Mouse (Mus musculus): ENCODE measurements at regions not wholly inside any gene's neighbourhood (a gene's known extent, or its start where the extent isn't known, plus 50 kb on each side); places are given as distances from the start of the nearest gene placed in this dataset.

DNA sequence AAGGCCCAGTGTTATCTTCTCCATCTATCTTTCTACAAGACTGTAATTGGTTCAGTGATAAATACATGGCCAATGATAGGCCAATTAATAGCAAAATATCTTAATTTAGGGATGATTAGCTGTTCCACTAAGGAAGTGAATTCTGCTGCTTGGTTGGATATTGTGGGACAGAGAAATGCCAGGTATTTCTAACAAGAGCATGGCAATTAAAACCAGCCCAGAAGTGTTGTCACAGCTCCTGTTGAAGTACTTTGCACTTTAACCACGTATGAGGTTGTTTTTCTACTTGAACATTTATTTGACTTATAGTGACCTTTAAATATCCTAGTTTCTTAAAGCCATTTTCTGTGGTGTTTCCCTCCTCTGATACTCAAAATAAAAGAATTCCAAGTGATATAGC, 65.7 kb upstream of the Acsl4 start:
- DNase-seq (ENCODE audit: low read depth): no peak

DNA sequence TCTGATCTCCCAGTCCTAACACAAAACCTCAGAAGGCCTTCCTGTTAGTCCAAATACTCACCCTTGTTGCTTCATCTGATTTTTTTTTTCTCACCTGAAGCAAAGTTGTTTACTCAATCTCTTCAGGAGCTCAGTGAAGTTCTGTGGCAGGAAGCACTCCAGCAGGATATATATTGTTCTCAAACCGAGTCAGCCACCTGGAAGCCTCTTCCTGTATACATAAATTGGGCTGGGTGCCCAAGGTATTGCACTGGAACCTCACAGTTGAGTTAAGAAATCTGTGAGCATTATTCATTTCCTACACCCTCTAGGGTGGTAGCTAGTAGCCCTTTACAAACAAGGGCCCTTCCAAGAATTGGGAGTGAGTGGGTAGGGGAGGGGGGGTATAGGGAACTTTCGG, 73.8 kb upstream of the Acsl4 start:
- DNase-seq (ENCODE audit: low read depth): no peak

DNA sequence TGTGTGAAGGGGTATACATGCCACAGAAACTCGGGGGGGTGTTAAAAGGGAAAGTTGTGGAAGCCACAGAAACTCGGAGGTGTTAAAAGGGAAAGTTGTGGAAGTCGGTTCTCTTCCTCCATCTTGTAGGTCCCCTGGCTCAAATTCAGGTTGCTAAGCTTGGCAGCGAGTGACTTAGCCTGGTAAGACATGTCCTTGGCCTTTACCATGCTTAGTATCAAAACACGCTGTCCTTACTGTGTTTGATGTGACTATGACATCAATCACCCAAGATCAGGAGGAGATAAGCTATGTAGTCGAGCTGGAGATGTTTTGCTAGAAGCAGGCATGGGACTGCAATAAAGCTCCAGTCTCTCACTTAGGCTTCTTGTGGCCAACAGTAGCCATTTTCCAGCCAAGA, 74.4 kb upstream of the Acsl4 start:
- DNase-seq (ENCODE audit: low read depth): no peak

DNA sequence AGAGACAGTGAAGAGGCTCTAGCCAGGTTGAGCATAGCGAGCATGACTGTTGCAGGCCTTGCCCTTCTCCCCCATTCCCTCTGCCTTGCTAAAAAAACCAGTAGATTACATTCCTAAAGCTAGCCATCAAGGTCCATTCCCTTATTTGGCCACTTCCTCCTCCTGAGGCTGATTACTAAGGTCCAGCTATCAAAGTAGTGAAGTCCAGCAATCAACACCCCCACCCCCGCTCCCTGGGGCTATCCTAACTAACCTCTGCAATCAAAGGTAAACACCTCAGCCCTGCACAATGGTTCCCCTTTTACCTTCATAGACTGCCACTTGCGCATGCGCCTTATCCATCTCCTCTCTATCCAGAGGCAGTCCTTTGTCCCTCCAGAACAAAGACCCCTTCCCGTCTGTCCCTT, 77.5 kb upstream of the Acsl4 start:
- DNase-seq (ENCODE audit: low read depth): no peak

DNA sequence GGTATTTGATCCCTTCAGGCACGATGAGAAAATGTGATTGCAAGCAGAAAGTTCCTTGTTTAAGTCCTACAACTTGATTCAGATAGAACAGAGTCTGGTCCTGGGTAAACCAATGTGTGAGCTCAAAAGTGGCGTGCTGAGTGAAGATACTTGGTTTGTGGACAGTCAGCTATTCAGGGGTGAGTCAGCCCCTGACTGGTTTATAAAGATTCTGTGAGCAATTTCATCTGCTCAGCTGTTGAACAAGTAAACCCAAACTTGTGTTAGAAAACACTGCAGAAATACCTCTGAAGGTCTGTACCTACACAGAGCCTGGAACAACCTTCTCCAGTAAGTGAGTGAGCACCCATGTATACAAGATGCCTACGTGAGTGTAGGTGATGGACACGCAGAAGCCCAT, 78.1 kb upstream of the Acsl4 start:
- DNase-seq (ENCODE audit: low read depth): no peak

DNA sequence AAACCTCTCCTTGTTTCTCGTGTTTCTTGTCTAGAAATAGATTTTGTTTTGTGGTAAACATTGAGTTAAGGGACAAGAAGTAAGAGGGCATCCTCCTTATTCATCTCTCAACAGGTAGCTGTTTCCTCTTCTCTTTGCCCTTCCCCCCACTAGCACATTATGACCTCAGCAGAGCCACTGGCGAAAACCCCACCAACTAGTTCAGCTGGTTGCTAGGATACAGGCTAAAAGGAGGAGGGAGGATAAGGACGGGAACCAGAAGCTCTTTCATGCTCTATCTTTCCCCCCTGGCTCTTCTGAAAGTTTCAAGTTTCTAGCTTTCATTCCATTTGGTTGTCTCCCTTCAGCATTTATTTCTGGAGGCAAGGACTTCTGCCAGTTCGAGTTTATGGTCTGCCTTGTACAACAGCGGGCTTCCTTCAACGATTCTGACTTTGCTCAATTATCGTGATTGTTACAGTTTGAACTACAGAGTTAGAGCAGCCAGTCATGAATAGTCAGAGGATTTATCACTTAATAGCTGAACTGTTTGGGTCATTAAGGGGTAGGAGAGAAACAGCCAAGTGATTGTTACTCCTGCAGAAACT, 78.8 kb upstream of the Acsl4 start:
- no peak for DNase-seq (ENCODE audit: low read depth)

DNA sequence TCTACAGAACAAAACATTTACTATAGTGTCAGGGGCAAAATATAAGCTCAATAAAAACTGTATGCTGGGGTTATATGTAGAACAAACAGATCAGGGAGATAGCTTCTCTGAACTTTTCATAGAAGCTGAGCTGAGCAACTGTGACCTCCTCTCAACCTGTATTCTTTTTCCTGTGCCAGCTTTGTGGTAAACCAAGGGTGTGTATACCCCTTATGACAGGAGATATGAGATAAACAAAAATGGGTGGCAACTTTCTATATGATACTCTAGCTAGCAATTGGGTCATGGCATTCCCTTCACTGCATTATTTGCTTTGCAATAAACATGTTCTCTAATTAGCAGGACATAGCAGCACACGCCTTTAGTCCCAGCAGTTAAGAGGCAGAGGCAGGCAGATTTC, 79.7 kb upstream of the Acsl4 start:
- DNase-seq (ENCODE audit: low read depth): no peak

DNA sequence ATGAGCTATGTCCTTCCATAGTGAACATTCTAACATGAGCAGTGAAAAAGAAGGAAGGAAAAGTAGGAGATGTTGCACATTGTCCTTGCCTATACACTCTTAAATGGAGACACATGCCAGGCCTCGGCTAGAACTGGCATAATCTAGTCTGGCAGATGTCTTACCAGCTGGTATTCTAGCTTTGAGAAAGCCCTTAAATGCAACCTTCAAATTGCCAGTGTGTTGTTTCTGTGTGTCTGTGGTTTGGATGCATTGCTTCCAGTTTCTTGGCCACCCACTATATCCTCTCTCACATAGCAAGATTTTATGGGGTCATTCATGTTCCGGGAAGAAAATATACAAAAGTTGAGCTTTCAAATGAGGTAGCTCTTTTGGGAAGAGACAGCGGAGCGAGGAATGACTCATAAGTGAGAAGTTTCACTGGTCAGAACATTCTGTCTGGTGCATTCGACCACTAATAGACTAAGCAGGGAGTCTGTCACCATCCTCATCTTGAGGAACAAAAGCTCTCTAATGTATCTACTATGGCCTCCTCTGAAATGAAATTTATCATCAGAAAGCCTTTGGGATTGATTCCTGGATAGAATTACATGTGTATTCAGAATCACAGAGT, 91.0 kb upstream of the Acsl4 start:
- no peak for DNase-seq (ENCODE audit: low read depth)

DNA sequence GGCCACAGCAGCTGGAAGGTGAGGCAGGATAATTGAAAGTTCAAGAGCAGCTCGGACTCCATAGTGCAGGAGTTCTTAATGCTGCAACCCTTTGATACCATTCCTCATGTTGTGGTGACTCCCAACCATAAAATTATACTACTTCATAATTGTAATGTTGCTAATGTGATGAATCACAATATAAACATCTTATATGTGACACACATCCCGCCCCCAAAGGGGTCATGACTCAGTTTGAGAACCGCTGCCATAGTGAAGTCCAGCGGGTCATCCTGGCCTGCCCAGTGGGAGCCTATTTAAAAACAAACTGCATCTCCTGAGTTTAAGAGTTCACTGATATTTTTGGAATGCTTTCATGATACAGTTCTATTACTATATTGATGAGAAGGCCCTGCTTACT, 97.7 kb upstream of the Acsl4 start:
- DNase-seq (ENCODE audit: low read depth): no peak

DNA sequence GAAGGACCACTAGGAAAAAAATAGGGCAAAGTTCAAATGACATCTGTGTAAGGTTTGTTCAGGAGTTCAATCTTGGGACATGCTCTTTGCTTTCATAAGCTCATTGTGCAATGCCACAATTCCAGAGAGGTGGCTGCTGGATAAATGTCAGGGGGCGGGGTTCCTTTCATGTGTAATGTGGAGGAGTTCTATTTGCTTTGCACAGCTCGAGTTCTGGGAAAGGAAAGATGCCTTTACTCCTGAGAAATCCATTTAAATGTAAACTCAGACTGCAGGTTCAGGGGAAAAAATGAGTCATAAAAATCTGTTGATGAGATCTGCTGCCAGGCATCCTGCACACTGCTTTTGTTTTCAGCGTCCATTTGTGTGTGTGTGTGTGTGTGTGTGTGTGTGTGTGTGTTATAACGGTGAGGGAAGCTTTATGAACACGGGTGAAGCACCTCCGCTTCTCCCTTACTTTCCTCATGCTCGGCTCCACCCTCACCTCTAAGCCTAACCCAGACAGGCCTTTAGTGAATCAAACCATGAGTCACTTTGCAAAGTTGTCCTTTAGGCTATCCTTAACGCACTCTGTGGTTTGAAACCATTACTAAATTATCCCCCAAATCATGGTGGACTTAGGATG, 99.9 kb upstream of the Acsl4 start:
- no peak for DNase-seq (ENCODE audit: low read depth)

DNA sequence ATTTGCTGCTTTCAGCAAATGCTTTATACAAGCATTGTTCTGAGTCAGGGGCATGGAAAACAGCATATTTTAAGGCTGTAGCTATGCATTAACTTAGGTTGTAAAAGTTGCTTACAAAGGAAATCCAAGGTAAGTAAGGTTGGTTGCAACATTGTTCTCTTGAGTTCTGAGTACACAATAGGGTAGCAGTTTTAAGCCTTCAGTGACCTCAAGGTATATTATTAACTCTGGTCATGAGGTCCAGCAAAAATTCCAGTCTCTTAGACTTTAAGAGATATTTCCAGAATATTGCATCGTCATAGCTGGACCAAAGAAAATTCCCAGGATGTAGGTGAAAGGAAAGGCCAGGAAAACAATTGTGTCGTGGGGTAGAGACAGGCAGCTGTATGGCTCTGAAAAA, 110.8 kb upstream of the Acsl4 start:
- DNase-seq (ENCODE audit: low read depth): no peak

DNA sequence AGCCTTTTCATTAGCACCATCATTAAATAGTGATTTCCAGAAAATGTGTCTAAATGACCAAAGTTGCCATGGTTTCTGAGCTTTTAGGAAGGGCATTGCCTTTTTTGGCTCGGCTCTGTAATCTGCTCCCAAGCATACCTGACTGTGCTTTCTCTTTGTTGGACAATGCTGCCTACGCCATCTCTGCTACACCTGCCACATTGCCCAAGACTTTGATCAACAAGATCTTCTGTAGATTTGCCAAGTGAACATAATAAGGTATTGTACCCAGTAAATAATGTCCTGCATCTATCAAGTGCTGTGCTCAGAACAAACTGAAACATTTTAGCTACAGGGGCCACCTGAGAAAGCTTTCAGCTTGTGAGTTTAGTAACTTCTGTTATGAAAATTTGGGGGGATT, 114.6 kb upstream of the Acsl4 start:
- no peak for DNase-seq (ENCODE audit: low read depth)

DNA sequence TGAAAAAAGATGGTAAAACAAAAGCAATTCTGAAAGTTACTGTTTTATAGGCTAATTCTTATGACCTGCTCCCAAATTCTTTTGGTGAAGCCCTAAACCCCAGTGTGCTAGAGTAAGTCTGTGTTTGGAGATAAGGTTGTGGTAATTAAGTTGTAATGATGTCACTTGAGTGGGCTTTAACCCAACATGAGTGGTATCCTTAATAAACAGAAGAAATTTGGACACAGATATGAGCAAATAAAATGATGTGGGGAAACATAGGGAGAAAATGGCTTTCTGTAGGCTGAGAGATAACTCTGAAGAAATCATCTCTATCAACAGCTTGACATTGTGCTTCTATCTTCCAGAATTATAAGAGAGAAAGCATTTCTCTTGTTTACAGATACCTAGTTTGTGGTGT, 117.1 kb upstream of the Acsl4 start:
- peak; percentile 14 for DNase-seq (ENCODE audit: low read depth)

DNA sequence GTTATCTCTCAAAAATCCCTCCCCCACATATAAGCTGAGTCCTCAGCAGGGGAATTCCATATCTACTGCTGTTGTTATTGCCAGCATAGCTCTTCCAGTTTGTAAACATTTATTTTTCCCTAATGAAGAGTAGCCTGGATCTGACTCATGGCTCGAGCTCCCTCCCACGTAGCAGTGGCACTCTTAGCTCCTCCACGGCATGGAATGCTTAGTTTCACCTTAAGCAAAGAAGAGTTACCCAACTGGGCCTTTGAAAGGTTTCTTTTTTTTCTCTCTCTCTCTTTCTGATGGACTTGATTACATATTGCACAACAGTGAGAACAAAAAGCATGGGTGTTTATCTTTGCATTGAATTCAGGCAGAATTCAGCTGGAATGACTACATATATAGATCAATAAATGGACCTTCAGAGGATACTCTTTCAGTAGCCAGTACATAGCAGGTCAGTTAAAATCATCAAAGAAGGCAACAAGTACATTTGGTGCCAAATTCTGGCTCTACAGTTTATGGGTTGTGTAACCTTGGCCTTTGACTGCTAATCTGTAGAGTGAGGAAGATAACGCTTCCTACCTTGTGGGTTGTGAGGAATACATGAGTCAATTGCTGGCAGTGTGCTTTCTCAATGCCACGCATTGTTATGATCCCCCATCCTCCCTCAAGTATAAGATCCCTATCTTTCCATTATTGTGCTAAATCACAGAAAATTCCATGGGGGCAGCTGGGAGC, 126.2 kb upstream of the Acsl4 start:
- no peak for DNase-seq (ENCODE audit: low read depth)

DNA sequence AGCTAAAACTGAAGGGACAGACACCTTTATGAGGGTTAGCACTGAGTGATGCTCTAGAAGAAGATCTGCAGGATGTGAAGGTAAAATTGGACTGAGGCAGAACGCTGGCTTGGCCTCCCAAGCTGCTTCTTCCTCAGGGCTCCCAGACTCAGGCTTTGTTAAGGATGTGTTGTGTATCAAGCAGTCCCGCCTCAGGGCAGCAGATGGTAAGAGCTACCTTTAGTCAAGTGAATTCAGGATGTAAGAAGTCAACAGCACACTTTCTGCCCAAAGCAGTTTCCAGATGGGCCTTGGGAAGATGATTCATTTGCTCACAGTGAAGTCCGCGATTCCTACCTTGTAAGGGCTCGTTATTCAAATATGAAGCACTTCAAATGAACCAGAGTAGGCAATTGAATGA, 126.9 kb upstream of the Acsl4 start:
- no peak for DNase-seq (ENCODE audit: low read depth)

DNA sequence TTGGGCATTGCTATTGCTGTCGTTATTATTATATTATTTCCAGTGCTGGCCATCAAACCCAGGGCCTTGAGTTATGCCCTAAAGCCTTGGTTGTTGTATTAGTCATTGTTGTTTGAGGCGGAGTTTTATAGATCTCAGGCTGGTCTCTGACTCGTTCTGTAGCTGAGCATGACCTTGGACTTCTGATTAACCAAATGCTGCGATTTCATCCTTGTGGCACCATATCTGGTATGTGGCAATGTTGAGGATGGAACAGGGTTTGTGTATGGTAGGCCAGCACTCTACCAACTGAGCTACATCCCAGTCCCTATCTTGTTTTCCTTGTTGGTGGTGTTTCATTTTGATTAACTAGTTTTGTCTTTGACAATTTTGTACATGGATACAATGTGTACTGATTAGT, 130.7 kb upstream of the Acsl4 start:
- DNase-seq (ENCODE audit: low read depth): no peak

DNA sequence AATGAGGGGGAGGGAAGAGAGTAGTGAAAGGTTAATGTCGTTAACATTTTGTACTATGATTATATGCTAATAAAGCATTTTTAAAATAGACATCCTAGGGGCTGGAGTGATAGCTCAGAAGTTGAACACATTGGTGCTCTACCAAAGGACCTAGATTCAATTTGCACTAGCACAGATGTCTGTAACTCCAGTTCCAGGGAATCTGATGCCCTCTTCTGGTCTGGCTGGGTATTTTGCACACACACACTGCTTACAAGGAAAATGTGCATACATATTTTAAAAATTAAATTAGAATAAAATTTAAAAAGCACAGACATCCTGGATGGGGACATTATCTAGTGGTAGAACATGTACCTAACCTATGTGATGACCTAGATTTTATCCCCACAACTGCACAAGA, 136.6 kb upstream of the Acsl4 start:
- no peak for DNase-seq (ENCODE audit: low read depth)

DNA sequence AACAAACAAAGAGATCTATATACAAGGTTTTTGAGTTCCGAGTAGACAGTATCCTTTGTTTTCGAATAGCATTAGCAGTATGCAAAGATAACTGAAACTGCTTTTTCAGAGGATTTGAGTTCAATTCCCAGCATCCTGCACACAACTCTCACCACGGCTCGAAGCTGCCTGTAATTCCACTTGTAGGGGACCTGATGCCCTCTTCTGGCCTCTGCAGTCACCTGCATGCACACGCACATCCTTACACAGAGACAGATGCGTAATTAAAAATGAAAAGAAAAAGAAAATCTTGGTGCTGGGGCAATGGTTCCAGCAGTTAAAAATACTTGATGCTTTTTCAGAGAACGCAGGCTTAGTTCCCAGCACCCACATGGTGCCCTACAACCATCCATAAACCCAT, 139.6 kb upstream of the Acsl4 start:
- DNase-seq (ENCODE audit: low read depth): no peak

DNA sequence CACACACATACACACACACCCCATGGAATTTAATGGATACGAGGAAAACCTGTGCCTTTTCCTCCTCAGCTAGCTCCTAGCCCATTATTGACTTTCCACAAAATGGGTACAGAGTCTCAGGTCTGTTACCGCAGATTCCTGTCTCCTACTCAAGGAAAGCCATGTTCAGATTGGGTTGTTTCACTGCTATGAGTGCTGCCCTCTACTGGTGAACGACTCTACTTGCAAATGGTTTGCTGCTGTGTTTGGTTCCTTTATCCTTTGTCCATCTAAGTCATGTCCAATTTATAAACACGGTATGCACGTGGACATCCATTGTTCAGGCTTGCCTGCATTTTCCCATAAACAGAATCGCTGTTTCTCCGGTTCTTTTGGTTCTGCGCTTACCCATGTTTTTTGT, 144.4 kb upstream of the Acsl4 start:
- no peak for DNase-seq (ENCODE audit: low read depth)

DNA sequence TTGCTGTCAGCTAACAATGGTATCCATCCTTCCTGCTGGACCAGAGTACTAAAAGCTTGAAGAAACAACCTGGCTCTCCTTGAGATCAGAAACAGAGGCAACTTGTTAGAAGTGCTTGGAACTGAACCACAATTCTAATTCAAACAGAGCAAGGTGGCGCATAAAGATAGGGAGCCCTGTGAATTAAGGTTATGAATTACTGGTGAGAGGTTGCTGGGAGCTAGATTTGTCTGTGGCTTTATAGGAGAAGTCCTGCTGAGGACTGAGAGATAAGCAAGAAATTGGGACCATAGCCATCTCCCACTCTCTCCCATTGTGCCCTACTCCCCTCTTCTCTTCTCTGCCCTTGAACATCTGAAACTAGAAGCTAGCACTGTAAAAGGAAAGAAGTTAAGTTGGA, 145.2 kb upstream of the Acsl4 start:
- no peak for DNase-seq (ENCODE audit: low read depth)

DNA sequence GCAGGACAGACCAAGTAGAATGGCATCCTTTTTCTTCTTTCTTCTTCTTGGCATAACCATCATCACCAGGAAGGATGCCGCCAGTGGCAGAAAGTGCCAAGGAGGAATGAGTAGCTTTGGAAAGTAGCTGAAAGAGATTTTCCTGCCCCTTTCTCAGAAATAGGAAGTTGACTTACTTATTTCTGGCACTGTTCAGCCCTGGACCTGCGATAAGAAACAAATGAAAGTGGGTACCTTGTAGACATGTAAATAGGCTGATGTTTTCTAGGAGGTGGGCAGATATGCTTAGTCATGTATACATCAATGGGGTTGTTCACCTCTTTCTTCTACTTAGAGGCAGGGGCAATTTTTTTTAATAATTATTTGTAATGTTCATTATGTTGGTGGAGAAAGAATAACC, 145.3 kb upstream of the Tmem164 start:
- DNase-seq (ENCODE audit: low read depth): no peak

DNA sequence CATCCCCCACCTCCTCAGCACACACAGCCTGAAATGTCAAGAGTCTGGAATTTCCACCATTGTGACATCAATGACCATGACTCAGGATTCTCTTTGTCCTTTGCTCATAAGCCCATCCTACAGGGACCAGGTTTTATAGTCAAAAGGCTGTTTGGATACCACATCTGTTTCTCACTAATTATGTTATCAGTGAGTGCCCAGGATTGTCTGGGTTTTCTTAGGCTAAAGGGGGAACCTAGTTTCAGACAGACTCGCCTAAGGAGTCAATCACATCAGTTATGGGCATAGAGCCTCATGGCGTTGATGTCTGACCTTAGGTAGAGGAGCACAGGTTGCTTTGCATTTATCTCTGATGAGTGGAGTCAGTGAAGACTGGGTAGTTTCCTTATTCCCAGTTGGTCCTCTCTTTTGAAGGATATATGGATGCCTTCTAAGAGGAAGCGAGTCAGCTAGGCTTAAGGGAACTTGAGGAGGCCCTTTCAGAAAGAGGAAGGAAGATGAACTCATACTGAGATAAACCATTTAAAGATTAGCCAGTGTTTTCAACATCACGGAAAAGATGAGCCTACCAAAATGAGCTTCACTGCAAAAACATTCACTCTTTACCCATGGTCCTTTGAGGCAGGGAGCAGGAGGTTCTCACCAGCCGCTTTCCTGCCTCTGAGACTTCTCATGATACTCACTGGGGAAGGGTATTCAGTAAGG, 143.8 kb upstream of the Tmem164 start:
- DNase-seq (ENCODE audit: low read depth): no peak

DNA sequence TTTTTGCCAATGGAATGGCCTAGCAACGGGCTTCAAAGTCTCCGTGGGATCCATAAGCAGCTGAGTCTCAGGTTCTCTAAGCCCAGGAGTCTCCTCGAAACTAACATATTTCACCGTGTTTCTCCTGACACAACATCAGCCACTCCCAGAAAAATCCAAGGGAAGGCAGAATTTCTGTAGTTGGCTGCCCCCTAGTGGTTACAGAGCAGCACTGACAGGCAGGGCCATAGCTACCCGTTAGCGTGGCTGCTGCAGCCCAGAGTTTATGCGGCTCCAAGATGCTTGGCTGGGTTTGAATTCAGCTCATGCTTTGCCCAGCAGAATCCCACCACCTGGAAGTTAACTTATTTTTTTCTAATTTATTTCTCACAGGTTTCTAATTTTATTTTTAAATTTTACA, 140.9 kb upstream of the Tmem164 start:
- DNase-seq (ENCODE audit: low read depth): no peak
